Mouse (Mus musculus) 416B (cell line): ENCODE results near the gene Adamts1.

Experiments
- DNase-seq: peaks from one replicate; pipeline ENCODE4 v3.0.0; 2011; ENCODE audit warnings: low read depth

Gene Adamts1

DNA sequence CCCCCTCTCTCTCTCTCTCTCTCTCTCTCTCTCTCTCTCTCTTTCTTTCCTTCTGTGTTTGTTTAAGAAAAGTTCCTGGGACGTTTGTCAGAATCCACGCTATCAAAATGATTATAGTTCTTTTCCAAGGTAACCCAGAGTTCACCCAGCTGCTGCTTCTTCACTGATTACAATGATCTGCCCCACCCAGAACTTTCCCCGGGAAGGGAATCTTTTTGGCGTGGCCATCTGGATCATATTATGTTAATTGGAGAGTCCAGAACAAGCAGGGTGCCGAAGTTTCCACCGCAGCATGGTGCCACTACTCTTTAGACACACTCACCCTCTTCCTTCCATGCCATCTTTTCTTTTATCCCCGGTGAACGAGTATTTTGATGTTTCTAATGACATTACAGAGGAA lies 37.2 kb downstream of the Adamts1 start:
- no peak for DNase-seq

GRCm38 (mm10) chr16:85765167-85765566 lies 37.7 kb downstream of the Adamts1 start:
- no peak for DNase-seq

GRCm38 (mm10) chr16:85762052-85762665 lies 40.8 kb downstream of the Adamts1 start:
- peak; percentile 1 for DNase-seq

DNA sequence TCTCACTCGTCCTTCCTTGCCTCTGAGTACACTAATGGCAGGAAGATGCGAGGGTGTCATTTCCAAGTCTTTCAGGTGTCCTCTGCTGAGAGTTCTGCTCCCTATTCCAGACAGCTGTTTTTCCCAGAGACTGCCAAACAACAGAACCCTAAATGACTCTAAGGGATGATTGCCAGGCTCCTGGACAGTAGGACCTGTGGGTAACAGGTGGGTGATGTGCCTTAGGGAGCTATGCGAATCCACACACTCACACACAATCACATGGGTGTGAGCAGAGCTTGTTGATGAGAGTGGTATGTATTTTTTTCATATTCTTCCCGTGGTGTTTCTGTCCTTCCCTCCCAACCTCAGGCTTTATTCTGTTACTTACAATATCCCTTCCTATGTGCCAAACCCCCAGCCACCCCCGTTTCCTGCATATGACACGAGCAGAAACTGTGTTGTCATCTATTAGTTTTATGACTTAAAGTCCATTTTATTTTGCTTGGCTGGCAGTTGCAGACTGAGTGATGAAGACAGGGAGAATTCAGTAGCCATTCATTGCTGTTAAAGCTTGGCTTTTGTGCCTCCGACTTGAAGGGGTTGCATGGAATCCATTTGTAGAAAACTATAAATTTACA lies 41.8 kb downstream of the Adamts1 start:
- no peak for DNase-seq

DNA sequence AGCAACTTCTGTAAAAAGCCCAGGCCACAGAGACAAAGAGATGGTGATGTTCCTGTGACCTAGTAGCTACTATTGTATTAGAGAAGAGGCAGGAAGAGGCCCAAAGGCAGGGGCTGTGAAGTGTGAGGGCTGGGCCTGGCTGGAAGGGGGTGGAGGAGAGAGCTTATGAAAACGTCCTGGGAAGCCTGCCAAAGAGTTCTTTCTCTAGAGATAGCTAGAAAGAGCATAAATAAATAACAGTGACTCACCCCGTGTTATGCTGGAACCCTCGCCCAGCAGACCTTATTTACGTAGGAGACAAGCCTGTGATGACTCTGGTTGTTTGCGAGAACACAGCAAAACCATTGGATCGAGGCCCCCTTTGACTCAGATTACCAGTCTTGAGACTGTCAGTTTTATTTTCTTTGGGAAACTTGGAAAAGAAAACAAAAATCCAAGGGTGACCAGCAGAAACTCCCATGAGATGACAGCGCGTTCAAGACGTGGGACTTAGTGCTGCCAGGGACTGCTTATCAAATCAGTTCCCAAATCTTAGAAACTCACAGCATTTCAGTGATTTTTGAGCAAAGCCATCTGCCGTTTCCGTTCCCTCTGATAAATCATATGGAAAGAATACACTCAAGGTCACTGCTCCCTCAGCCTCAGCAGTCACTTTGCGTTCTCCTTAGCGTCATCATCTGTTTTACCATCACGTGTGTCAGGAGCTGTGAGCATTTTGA lies 46.7 kb downstream of the Adamts1 start:
- no peak for DNase-seq

DNA sequence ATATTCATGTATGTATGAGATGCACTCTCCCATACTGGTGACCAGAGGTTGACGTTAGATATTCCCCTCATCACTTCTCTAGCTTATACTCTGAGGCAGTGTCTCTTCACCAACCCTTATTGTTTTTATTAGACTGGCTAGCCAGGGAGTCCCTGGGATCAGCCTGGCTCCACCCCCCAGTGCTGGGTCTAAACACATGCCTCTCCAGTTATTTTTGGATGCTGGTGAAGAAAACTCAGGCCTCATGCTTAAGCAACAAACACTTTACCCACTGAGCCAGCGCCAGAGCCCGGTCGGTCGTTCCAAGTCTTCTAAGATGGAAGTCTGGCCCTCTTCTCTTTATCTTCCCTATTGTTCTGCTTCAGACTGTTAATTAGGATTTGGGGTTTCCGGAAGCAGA lies 53.6 kb downstream of the Adamts1 start:
- no peak for DNase-seq

DNA sequence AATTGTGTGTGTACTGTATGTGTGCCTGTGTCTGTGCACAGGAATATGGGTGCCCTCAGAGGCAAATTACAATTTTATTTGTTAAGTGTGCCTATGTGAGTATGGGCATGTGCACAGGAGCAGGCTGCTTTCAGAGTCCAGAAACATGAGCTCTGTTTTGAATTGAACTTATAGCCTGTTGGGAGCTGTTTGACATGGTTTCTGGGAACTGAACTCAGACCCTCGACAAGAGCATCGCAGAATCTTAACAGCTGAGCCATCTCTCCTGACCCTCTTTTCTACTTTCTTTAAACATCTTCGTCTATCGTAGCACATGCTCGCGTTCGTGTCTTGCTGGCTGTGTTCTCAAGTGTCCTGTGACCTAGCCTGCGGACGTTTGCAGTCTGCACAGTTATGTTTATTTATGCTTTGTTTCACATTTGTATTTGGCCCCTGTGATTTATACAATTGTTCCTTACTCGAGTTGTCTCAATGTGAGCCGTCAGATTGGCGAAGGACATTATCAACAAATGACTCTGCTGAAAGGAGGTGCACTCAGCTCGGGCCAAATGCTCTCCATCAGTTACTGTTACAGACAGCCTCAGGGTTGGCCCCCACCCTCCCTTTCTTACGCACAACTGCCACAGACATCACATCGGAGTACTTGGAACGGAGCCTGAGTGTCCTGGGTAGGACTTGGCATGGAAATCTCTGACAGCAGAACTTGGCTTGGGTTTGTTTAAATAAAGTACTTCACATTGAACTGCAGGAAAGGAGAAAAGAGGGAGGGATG lies 55.1 kb downstream of the Adamts1 start:
- DNase-seq, result no peak

DNA sequence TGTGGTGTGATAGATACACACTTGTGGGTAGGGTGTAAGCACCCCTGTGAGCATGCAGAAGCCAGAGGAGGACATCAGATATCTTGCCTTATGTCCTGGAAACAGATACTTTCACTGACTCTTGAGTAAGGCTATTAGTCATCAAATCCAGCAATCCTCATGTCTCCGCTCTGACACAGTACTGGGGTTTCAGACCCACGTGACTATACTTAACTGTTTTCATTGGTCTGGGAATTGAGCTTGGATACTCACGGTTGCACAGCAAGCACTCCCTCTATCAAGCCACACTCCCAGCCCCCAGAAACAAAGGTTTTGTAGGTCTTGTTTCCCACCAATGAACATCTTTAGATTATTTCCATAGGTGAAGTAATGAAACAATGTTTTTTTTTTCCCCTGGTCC lies 56.5 kb downstream of the Adamts1 start:
- DNase-seq, result no peak
